Mouse (Mus musculus): Measurements from ENCODE around the gene Fam20c. TPM values are rescaled to one million over a fixed set of nuclear protein-coding genes. Genes with fewer than 3 reads are reported as not detected.

Fam20c gene
- polyA plus RNA-seq, 1 experiment from 2014 or later: 5.5 TPM

GRCm38 (mm10) chr5:138740150-138740549, 14.2 kb upstream of the Fam20c start:
- Histone ChIP-seq H3K27ac (replicated peaks) (no peak overlapping the region), H3K9me3 (ENCODE audit: control insufficient read depth, low read length) (no peaks in the 10 kb centered on the region), H3K9ac (ENCODE audit: low read length) (no peak overlapping the region), H3K36me3 (ENCODE audit: control insufficient read depth, insufficient read depth, low read length) (no peaks in the 10 kb centered on the region), H3K4me3 (ENCODE audit: low read depth, low read length) (no peak overlapping the region), H3K27me3 (ENCODE audit: control insufficient read depth, insufficient read depth, low read length) (no peaks in the 10 kb centered on the region), H3K4me2 (replicated peaks; ENCODE audit: low read depth) (no peak overlapping the region), H3K4me1 (replicated peaks; ENCODE audit: control insufficient read depth, insufficient read depth) (no peaks in the 10 kb centered on the region)
- DNase-seq (ENCODE audit: low spot score) (no peak), ATAC-seq (ENCODE audit: low FRiP score, low TSS enrichment) (no peak)
- TF ChIP-seq CTCF (IDR thresholded peaks at IDR 0.05; ENCODE audit: low read depth) (no peak), EP300 (optimal IDR thresholded peaks at IDR 0.05) (no peak)
- 72% methylated on average over 3 of the region's 3 CpGs for WGBS

GRCm38 (mm10) chr5:138741516-138741915, 12.8 kb upstream of the Fam20c start:
- Histone ChIP-seq H3K27ac (replicated peaks) (no peak overlapping the region), H3K4me3 (ENCODE audit: low read depth, low read length) (no peak overlapping the region), H3K9ac (ENCODE audit: low read length) (no peak overlapping the region), H3K4me1 (replicated peaks; ENCODE audit: control insufficient read depth, insufficient read depth) (no peaks in the 10 kb centered on the region), H3K27me3 (ENCODE audit: control insufficient read depth, insufficient read depth, low read length) (no peaks in the 10 kb centered on the region), H3K9me3 (ENCODE audit: control insufficient read depth, low read length) (no peaks in the 10 kb centered on the region), H3K36me3 (ENCODE audit: control insufficient read depth, insufficient read depth, low read length) (no peaks in the 10 kb centered on the region), H3K4me2 (replicated peaks; ENCODE audit: low read depth) (no peak overlapping the region)
- TF ChIP-seq EP300 (optimal IDR thresholded peaks at IDR 0.05) (no peak), CTCF (IDR thresholded peaks at IDR 0.05; ENCODE audit: low read depth) (no peak)
- DNase-seq (ENCODE audit: low spot score) (no peak), ATAC-seq (ENCODE audit: low FRiP score, low TSS enrichment) (no peak)
- WGBS: 60% methylated on average over 5 of the region's 5 CpGs

GRCm38 (mm10) chr5:138742281-138742680, 12.0 kb upstream of the Fam20c start:
- 52% methylated on average over 5 of the region's 5 CpGs for WGBS
- Histone ChIP-seq H3K27me3 (ENCODE audit: control insufficient read depth, insufficient read depth, low read length) (no peaks in the 10 kb centered on the region), H3K9ac (ENCODE audit: low read length) (no peak overlapping the region), H3K4me3 (ENCODE audit: low read depth, low read length) (no peak overlapping the region), H3K4me1 (replicated peaks; ENCODE audit: control insufficient read depth, insufficient read depth) (no peaks in the 10 kb centered on the region), H3K9me3 (ENCODE audit: control insufficient read depth, low read length) (no peaks in the 10 kb centered on the region), H3K27ac (replicated peaks) (no peak overlapping the region), H3K36me3 (ENCODE audit: control insufficient read depth, insufficient read depth, low read length) (no peaks in the 10 kb centered on the region), H3K4me2 (replicated peaks; ENCODE audit: low read depth) (no peak overlapping the region)
- TF ChIP-seq EP300 (optimal IDR thresholded peaks at IDR 0.05) (no peak), CTCF (IDR thresholded peaks at IDR 0.05; ENCODE audit: low read depth) (no peak)
- ATAC-seq (ENCODE audit: low FRiP score, low TSS enrichment) (no peak), DNase-seq (ENCODE audit: low spot score) (no peak)

GRCm38 (mm10) chr5:138743631-138744030, 10.7 kb upstream of the Fam20c start:
- TF ChIP-seq EP300 (optimal IDR thresholded peaks at IDR 0.05): no peak
- TF ChIP-seq CTCF (IDR thresholded peaks at IDR 0.05; ENCODE audit: low read depth): no peak
- no peak for ATAC-seq (ENCODE audit: low FRiP score, low TSS enrichment)
- no peak overlapping the region for H3K27ac ChIP-seq (replicated peaks)
- H3K4me1 ChIP-seq (replicated peaks; ENCODE audit: control insufficient read depth, insufficient read depth): no peaks in the 10 kb centered on the region
- DNase-seq (ENCODE audit: low spot score): no peak
- 33% methylated on average over 2 of the region's 2 CpGs for WGBS
- H3K4me2 ChIP-seq (replicated peaks; ENCODE audit: low read depth): no peak overlapping the region
- H3K36me3 ChIP-seq (ENCODE audit: control insufficient read depth, insufficient read depth, low read length): no peaks in the 10 kb centered on the region
- H3K9me3 ChIP-seq (ENCODE audit: control insufficient read depth, low read length): no peaks in the 10 kb centered on the region
- no peak overlapping the region for H3K9ac ChIP-seq (ENCODE audit: low read length)
- no peak overlapping the region for H3K4me3 ChIP-seq (ENCODE audit: low read depth, low read length)
- no peaks in the 10 kb centered on the region for H3K27me3 ChIP-seq (ENCODE audit: control insufficient read depth, insufficient read depth, low read length)

- H3K36me3 ChIP-seq (ENCODE audit: control insufficient read depth, insufficient read depth, low read length): no peaks in the 10 kb centered on the region
- no peaks in the 10 kb centered on the region for H3K9me3 ChIP-seq (ENCODE audit: control insufficient read depth, low read length)
- no peak overlapping the region for H3K4me3 ChIP-seq (ENCODE audit: low read depth, low read length)
- no peaks in the 10 kb centered on the region for H3K4me1 ChIP-seq (replicated peaks; ENCODE audit: control insufficient read depth, insufficient read depth)
- no peaks in the 10 kb centered on the region for H3K27me3 ChIP-seq (ENCODE audit: control insufficient read depth, insufficient read depth, low read length)
- no peak overlapping the region for H3K4me2 ChIP-seq (replicated peaks; ENCODE audit: low read depth)
- 92% methylated on average over 5 of the region's 5 CpGs for WGBS
- H3K27ac ChIP-seq (replicated peaks): no peak overlapping the region
- no peak for ATAC-seq (ENCODE audit: low FRiP score, low TSS enrichment)
- no peak overlapping the region for H3K9ac ChIP-seq (ENCODE audit: low read length)
- no peak for DNase-seq (ENCODE audit: low spot score)
- TF ChIP-seq CTCF (IDR thresholded peaks at IDR 0.05; ENCODE audit: low read depth) (no peak), EP300 (optimal IDR thresholded peaks at IDR 0.05) (no peak)
Observed at GRCm38 (mm10) chr5:138745378-138746099, 8.8 kb upstream of the Fam20c start.

- no peak overlapping the region for H3K9ac ChIP-seq (ENCODE audit: low read length)
- H3K36me3 ChIP-seq (ENCODE audit: control insufficient read depth, insufficient read depth, low read length): no peaks in the 10 kb centered on the region
- no peak for TF ChIP-seq CTCF (IDR thresholded peaks at IDR 0.05; ENCODE audit: low read depth)
- no peak for TF ChIP-seq EP300 (optimal IDR thresholded peaks at IDR 0.05)
- DNase-seq (ENCODE audit: low spot score): no peak
- H3K27me3 ChIP-seq (ENCODE audit: control insufficient read depth, insufficient read depth, low read length): no peaks in the 10 kb centered on the region; the same call in 1 of the 2 replicates
- WGBS: 77% methylated on average over 4 of the region's 4 CpGs
- no peak overlapping the region for H3K4me3 ChIP-seq (ENCODE audit: low read depth, low read length)
- 0 out of 2 replicates have a peak overlapping the region, but pooled peaks have one; percentile 96 for H3K4me2 ChIP-seq (replicated peaks; ENCODE audit: low read depth)
- no peaks in the 10 kb centered on the region for H3K9me3 ChIP-seq (ENCODE audit: control insufficient read depth, low read length)
- no peak for ATAC-seq (ENCODE audit: low FRiP score, low TSS enrichment)
- no peak overlapping the region for H3K27ac ChIP-seq (replicated peaks)
- H3K4me1 ChIP-seq (replicated peaks; ENCODE audit: control insufficient read depth, insufficient read depth): peaks cover 11% of the 10 kb centered on the region; the same call in 1 of the 2 replicates
Observed at GRCm38 (mm10) chr5:138753269-138753668, 1.0 kb upstream of the Fam20c start.
